Mouse (Mus musculus): ENCODE measurements around the gene Ubap1l.

DNA sequence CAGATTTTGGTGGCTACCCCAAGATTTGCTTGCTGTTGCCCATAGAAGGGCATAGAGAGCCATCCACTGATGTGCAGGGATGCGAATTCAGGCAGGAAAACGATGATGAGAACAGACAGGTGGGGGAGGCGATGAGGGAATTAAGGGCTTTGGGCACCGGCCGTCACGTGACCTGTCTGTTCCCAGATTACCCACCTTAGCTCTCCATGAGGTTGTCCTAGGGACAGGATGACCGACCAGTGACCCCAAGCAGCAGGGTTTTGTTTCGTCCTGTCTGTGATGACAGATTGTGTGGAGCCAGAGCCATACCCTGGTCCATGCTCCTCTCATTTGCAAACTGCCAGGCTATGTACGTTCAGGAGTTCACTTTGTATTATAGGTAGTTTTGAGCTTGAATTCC is 2.8 kb downstream of the Ubap1l start:
- TF ChIP-seq CTCF (IDR thresholded peaks at IDR 0.05; ENCODE audit: extremely low read depth, insufficient read depth, low read length), result no peak
- TF ChIP-seq POLR2A (IDR thresholded peaks at IDR 0.05; ENCODE audit: extremely low read depth, insufficient read depth, low read length), result no peak
